Mouse (Mus musculus) heart, adult 11 months (tissue): Measurements from ENCODE around the gene Tesc.

Experiments used
- DNase-seq: peaks from one replicate; pipeline ENCODE4 v3.0.0; 2022

The Tesc gene

DNA sequence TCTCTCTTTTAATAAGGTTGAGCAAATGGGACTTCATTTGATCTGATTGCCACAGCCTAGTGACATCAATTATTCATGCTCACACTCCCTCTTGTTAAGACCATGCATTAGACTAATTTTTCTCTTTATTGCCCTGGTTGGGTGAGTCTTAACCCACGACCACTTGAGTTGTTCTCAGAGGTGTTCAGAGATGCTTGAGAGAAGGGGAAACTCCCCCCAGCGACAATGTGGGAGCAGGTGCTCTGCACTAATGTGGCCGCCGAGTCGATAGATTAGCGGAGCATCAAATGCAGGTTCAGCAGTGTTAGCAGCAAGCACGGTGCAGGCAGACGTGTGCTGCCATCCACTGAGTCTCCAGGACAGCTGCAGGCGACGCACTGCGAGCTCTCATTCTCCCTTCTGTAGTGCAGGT lies 52.3 kb downstream of the Tesc start:
- DNase-seq, result no peak

DNA sequence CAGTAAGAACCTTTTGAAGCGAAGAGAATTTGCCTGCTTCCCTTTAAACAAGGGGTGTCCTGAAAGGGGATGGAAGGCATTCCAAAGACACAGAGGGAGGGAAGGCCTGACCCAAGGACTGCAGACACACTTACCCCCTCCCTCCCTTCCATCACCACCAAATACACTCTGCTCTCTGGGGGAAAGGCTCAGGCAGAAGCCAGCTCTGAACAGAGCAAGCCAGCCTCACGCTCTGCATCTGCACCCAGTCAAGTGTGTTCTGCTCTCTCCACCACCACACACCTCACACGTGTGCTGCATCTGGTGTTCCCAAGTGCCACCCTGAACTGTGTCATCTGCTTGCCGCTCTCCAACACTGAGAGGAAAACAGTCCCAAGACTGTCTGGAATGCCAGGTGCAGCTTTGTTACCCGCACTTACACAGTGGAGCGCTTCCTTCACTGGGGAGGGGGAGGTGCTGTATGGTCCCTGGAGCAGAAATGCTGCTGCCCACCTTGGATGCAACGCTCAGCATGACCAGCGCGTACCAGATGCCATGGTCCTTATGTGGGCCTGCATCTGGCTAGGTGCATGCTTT lies 53.9 kb downstream of the Tesc start:
- peak; percentile 88 for DNase-seq

GRCm38 (mm10) chr5:118081996-118082395 lies 54.5 kb downstream of the Tesc start:
- DNase-seq, result no peak

DNA sequence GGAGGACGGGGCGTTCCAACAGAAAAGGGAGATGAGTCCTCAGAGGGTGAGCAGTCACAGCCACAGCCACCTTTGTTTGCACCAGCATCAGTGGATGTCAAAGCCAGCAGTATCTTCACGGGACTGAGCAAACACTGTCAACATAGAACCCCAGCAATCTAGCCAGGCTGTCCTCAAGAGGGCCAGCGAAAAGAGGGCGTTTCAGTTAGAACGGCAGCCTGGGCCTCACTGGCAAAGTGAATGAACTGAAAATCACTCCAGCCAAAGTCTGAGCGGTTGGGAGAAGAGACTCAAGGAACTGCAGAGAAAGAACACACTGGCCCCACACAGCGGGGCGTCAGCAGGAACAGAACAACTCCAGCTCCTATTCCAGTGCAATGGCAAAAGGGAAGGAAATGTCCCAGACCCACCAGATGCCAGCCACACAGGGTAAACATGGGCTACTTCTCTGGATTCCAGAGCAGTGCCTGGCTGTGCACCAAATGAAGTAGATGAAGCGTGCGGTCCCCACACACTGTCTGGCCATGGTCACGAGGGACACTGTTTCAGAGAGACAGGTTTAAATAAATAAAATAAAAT lies 55.6 kb downstream of the Tesc start:
- no peak for DNase-seq

DNA sequence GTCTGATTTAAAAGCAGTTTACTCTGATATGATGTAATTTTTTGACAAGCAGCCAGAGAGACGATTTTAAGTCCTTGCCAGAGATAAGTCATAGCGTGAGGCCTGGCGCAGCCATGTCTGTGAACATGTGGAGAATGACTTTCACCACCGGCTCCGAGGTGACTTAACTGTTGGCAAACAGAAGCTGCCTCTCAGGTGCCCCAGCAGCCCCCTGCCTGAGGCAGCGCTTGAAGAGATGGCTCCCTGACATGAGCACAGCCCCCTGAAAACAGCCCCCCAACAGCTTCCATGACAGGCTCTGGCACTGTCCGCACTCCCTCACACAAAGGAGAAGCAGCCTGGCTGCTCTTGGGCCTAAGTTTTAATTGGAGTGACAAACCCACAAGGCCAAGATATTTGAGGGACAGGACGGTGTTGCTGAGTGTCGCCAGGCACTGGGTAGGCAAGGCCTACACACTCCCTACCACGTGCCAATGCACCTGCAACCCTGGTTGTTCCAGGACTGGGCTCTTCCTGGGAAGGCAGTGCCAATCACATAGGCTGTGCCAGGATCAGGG lies 56.7 kb downstream of the Tesc start:
- peak; percentile 94 for DNase-seq

GRCm38 (mm10) chr5:118085313-118085712 lies 57.8 kb downstream of the Tesc start:
- DNase-seq, result no peak

GRCm38 (mm10) chr5:118086956-118087355 lies 59.4 kb downstream of the Tesc start:
- DNase-seq, result no peak

DNA sequence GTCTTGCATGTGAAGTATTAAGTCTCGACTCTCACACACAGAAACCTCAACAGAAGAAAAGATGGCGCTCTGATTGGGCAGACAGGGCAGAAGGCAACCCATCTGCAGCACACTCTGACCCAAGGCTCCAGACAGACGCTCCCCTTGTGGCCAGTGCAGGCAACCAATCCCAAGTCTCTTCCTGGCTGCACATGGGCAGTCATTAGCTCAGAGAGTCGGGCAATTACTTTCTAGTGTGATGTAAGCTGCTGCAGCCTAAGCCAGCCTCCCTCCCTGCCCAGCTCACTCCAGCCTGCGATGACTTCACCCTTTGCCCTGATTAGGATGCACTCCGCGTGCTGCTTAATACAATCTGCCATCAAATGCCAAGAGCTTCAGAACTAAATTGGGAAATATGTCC lies 61.6 kb downstream of the Tesc start:
- DNase-seq, result peak; percentile 96

DNA sequence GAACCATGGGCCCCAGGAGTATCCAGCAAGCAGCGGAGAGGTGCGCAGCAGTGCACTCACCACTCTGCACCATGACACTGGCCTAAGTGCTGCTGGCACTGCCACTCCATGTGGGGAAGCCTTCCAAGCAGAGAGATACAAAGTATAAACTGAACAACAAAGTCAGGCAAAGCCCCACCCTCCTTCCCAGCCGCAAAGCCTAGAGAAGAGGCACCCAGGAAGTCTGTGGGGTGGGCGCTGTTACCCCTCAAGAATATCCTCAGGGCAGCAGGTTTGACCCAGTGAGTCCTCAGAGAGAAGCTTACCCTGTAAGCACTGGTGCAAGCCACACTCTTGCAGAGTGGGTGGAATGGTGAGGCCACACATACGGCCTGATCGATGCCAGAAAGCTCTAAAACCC lies 62.6 kb downstream of the Tesc start:
- no peak for DNase-seq

GRCm38 (mm10) chr5:118090837-118091236 lies 63.3 kb downstream of the Tesc start:
- DNase-seq, result no peak

GRCm38 (mm10) chr5:118093321-118094035 lies 65.9 kb downstream of the Tesc start:
- peak; percentile 93 for DNase-seq

GRCm38 (mm10) chr5:118095433-118095832 lies 67.9 kb downstream of the Tesc start:
- DNase-seq, result no peak

GRCm38 (mm10) chr5:118095849-118096248 lies 68.3 kb downstream of the Tesc start:
- DNase-seq, result no peak

GRCm38 (mm10) chr5:118096317-118096716 lies 68.8 kb downstream of the Tesc start:
- DNase-seq, result no peak

GRCm38 (mm10) chr5:118099069-118099869 lies 71.7 kb downstream of the Tesc start:
- no peak for DNase-seq

DNA sequence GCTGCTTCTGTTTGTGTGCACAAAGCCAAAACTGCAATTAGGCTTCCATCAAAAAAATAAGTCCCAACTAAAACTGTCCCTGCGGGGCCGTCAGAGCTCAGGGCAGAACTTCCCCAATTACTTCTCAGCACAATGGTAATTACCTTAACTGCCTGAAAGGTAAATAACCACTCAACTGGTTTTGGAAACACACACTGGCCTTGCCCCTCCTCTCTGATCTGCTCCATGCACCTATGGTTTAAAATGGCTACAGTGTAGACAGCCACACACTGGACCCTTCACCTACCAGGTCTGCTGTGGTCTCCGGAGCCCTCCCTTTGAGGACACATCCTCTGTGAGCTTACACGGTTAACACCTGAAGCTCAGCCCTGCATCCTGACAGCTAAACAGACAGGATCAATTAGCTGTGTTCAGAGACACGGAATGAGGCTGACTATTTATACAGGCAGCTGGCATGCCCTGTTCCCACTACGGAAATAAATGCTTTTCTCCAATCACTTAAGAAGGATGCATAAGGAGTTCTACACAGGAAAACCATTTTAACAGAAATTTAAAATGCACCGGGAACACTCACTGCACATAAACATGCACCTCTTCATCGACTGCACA lies 72.4 kb downstream of the Tesc start:
- DNase-seq, result no peak

DNA sequence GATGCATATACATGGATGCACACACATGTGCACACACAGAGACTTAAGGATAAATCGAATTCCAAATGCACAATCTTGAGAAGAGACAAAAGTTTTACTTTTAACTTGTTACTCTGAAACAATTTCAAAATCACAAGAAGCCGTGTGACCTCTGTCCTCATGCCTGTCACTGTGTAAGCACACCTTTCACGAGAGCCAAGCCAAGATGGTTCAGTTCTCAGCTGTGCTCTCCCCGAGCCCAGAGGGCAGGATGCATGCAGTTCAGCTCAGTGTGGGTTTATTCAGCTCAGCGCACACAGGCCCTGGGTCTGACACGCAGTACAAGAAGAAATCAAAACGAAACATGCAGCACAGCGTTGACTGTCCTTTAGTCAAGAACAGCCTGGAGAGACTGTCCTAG lies 78.0 kb downstream of the Tesc start:
- no peak for DNase-seq

- DNase-seq, result no peak
Observed at GRCm38 (mm10) chr5:118106667-118107066, 79.1 kb downstream of the Tesc start.

DNA sequence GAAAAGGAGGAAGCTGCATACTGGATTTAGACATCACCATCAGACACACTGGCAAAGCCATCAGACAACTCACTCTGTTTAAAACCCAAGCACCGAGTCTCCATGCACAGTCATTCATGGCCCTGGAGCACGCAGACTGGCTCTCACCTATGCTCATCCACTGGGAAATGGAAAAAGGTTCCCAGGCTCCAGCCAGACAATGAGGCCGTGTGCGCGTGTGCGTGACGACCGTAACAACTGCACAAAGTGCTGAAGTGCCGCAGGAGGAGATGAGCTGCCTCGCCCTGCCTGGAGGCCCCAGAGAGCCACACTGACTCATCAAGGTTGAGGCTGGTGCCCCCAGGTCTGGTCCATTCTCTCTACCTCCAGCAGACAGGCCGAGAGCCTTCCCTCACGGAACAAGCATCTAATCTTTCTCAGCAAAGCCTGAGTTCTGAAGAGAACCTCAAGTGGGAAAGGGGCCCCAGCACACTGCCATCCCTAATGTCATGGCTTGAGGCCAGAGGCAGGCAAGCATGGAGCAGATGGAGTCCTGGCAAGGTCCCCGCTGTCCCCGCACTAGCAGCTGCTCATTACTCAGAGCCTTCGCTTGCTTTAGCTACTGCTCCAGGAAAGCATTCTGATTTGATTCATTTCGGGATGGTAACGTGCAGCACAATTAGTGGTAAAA lies 80.7 kb downstream of the Tesc start:
- no peak for DNase-seq

GRCm38 (mm10) chr5:118108794-118109440 lies 81.4 kb downstream of the Tesc start:
- no peak for DNase-seq
